Mouse (Mus musculus) mature B cell (primary cell): Measurements from ENCODE around the gene Tceal7.
"Not testable (repeated sequence)": the region's sequence is repeated elsewhere in the genome, so short reads cannot be mapped to it uniquely, and the experiment has no call there.

ENCODE experiments used
- in situ Hi-C: fragments of 300-500 bp; cut with MboI; formaldehyde crosslinking; loops from 2 replicates; pipeline ENCODE4 v1.14.3; 2019

Tceal7 gene

DNA sequence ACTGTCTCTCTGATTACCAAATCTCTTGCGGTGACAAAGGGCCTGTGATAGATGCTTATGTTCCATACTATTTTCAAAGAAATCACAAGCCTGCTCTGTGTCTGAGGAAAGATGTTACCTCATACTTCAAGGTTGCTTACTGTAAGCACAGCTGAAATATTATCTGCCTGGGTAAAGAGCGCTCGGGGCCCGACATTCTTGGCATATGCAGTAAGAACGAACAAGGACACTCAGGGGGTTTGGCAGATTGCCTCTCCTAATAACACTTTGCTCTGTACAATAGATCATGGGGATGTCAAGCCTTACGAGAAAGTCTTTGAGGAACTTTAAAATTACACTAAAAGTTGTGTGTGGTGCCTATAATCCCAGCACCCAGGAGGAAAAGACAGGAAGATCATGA lies 34.2 kb downstream of the Tceal7 start:
- in situ Hi-C loops = no loop called here

DNA sequence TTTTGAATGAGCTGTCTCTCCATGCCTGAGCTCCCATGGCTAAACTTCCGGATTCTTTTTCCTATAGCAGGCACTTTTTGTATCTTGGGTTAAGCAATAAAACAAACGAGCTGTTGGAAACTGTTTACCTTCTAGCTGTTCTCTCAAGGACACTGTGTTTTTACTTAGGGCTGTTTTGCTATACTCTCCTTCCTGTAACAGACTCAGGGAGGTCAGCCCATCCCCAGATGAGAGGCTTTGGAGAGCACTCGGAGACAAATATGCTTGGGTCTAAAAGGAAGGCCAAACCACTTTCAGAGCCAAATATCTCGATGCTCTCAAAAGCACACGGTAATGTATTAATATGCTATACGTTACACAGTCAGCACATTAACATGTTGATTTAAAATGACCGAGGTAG lies 35.1 kb downstream of the Tceal7 start:
- in situ Hi-C loops = no loop called here

DNA sequence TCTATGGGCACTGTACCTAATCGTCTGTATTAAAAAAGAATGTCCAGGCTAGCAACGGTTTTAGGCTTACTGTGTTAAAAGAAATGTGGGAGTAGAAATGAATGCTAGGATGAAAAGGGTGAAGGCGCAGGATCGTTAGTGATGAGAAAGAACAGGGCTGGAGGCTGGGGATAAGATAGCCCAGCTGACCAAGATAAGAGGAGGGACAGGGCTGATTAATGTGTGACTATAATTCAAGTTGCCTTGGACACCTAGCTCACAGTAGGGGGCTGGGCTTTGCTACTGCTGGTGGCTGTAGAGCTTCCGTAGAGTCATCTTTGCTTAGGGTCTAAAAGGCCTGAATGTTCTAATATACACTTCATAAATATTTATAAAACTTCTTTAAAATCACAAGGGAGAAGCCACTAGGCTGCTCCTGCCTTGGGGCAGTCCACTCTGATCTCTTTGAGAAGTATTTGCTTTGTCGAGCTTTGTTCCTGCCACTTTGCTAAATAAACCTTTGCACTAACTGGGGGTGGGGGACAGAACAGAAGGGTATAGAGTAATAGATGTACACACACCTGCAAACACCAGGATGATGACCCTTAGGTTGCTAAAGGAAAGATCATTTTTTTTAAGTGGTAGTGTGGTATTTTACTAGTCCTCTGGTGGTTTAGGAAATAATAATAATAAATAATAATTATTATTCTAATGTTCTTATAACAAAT lies 37.6 kb downstream of the Tceal7 start:
- in situ Hi-C loops = no loop called here

DNA sequence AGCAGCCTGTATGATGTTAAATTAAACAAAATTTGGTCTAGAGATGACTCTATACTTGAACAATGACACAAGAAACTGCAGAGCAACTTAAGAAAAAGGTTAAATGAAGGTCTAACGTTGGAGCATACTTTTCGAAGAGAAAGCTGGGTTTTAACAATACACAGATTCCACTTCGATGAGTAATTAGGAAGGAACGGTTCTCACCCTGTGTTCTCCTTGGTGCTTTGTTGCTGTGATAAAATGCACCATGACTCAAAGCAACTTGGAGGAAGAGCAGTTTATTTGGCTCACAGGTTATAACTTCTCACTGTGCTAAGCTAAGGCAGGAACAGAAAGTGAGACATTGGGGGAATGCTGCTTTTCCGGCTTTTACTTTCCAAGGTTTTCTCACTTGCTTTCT lies 53.1 kb downstream of the Tceal7 start:
- in situ Hi-C loops = no loop called here

DNA sequence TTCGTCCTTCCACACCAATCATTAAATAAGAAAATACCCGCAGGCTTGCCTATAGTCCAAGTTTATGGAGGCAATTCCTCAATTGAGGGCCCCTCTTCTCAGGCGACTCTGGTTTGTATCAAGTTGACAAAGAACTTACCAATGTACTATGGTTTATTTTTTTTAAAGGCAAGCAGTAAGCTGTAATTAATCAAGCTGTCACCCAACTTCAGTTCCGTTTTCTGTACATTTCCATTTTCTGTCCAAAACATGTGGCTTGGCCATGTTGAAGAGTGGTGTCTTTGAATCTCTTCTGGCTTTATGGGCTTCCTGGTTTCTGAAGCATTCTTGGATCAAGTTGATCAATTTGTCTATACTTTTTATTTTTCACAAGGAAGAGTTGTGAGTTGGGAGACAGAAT lies 53.6 kb downstream of the Tceal7 start:
- in situ Hi-C loops = no loop called here

DNA sequence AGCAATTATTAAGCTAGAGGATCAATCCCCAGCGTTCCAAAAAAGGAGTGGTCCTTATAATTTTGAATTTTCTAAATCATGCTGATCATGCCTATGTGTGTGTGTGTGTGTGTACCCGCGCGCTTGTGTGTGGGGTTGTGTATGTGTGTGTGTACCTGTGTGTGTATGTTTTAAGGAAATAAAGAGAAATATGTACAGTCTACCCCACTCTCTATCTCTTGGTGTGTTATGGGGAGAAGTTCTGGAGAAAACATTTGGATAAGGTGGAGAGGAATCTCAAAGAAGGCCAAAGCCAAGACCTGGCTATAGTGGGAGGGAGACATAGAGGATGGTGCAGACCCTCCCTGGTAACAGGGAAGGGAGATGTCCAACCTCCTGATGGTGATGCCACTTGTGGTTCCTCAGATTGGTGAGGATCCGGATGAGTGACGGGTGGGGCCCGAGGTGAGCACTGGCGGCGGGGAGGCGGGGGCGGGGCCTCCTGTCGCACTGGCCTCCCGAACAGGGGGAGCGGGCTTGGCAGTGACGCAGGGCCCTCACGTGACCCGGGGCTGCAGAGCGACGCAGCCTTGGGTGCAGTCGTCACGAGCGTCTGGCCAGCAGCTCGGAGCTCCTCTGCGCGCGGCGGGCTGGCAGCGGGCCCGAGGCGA lies 55.3 kb downstream of the Tceal7 start, which contains the start of gene Bex3:
Gene Bex3 (plus strand): TSS at position 511 of the 650 bp plus-strand sequence.
- in situ Hi-C loops = not testable (repeated sequence)

DNA sequence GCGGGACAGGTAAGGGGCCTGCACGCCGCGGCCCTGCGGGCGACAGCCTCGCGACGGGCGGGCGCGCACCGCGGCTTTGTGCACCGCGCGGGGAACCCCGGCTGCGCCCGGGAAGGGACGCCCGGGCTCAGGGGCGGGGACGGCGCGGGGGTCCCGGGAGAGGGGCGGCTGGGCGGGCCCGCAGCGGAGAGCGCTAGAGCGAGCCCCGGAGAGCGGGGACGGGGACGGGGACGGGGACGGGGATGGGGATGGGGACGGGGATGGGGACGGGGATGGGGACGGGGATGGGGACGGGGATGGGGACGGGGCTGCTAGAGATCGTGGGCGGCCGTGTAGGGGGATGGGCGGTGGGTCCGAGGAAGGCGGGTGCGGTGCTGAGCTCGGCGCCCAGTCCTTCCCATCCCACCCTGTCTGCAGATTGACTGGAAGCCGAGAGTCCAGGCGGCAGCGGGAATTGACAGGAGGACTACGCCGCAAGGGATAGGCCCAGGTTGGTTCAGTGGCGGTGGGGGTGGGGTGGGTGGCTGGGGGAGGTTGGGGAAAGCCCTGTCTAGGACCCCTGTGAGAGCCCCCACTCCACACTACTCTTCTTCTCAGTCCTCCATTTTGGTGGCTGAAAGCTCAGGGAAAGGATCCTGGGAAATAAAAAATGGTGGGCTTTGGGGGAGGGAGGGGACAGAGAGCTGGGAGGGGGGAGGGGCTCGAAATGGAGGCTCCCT lies 56.0 kb downstream of the Tceal7 start:
- in situ Hi-C loops = not testable (repeated sequence)

DNA sequence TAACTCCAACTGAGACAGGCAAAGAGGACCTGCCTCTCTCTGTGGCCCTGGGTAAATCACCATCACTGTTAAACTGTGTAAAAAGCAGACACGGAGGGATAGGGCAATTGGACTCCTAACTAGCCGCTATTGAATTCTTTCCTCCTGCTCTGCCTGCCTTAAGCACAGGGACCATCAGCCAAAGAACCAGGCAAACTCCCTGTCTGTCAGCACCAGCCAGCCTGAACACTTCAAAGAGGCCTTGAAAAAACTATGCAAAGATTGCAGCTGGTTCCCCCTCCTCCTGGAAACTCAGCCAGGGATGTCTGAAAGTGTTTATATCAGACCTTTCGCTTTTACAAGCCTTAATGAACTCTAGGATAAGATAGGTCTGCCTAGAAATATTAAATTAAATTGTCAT lies 60.0 kb downstream of the Tceal7 start:
- in situ Hi-C loops = no loop called here

DNA sequence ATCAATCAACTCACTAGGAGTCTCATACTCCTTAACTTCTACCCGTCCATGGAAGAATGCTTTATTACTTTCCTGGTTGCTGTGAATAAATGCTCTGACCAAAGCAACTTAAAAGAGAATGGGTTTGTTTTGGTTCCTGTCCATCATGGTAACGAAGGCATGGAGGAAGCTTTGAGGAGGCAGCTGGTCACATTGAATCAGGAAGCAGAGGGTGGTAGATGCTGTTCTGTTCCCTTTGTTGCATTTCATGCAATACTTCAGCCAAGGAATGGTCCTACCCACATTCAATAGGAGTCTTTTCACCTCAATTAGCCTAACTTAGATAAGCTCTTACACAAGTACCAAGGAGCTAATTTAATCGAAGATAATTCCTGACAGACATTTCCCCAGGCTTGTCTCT lies 60.8 kb downstream of the Tceal7 start:
- in situ Hi-C loops = no loop called here
